In genomic region chr9:43011061-43011460, GRCm38 (mm10) we compare ENCODE assay signal across 12 mouse cellular contexts.
DNase-seq lines count a peak whose midpoint lies in the region; ATAC-seq and TF ChIP-seq lines count a peak whose summit lies in the region.
"Had no signal": no experiment of that assay in that cellular context is flagged by ENCODE, and none has a peak within 500 bp of the region (broad histone marks: within the 10 kb centered on the region; RNA-seq: fewer than 3 reads in every experiment).

No protein-coding gene starts in this region.

- no peak for TF ChIP-seq CTCF in layer of hippocampus, adult 2 months (conservative IDR thresholded peaks at IDR 0.05)
- no peak for TF ChIP-seq CTCF in cortical plate, adult 2 months (IDR thresholded peaks at IDR 0.05; ENCODE audit: extremely low read depth, insufficient read depth, low read length)
- no peak for TF ChIP-seq CTCF in olfactory bulb, adult 2 months (IDR thresholded peaks at IDR 0.05; ENCODE audit: insufficient read depth, low read depth, low read length)

- ATAC-seq in forebrain, embryonic 13.5 days, result no peak
- no peak for ATAC-seq in activated CD4-positive, CD25-positive, alpha-beta regulatory T cell, adult 4 months

- H3K9me3 ChIP-seq in forebrain, embryonic 13.5 days (replicated peaks), result no peaks in the 10 kb centered on the region

- 0 out of 2 replicates have a peak, but pooled peaks have one; percentile 16 for TF ChIP-seq POLR2A in cortical plate, adult 2 months (IDR thresholded peaks at IDR 0.05; ENCODE audit: extremely low read depth, insufficient read depth, low read length)
- TF ChIP-seq POLR2A in olfactory bulb, adult 2 months (IDR thresholded peaks at IDR 0.05; ENCODE audit: insufficient read depth, low read depth, low read length), result no peak

- no peaks in the 10 kb centered on the region for H3K4me1 ChIP-seq in cortical plate, adult 2 months (ENCODE audit: control insufficient read depth, insufficient read depth, low read length)
- H3K4me1 ChIP-seq in olfactory bulb, adult 2 months (ENCODE audit: control insufficient read depth, insufficient read depth, low read length), result peaks cover 5% of the 10 kb centered on the region; the same call in 1 of the 2 replicates
- no peaks in the 10 kb centered on the region for H3K4me1 ChIP-seq in forebrain, embryonic 13.5 days

- no peak overlapping the region for H3K9ac ChIP-seq in forebrain, embryonic 13.5 days

- no peak overlapping the region for H3K4me2 ChIP-seq in forebrain, embryonic 13.5 days

- peaks cover 61% of the 10 kb centered on the region for H3K36me3 ChIP-seq in forebrain, embryonic 13.5 days (ENCODE audit: poor library complexity, severe bottlenecking)

- WGBS in olfactory bulb, adult 2 months, result 26% methylated on average over 4 of the region's 4 CpGs
- 85% methylated on average over 4 of the region's 4 CpGs for WGBS in forebrain, embryonic 13.5 days

- peak; percentile 19 to 55 for DNase-seq in layer of hippocampus, adult 2 months (ENCODE audit: low spot score in 2 of 2)
- no peak for DNase-seq in layer of hippocampus, postnatal 10 days (ENCODE audit: low spot score in 2 of 2)
- DNase-seq in NIH3T3 (ENCODE audit: low read depth), result peak; percentile 90
- DNase-seq in ovary, postnatal 10 days (ENCODE audit: low spot score), result no peak
- DNase-seq: cerebellum, postnatal 14 days; heart, postnatal 4 days; kidney, adult 2 months; lung, postnatal 36 days had no signal

- H3K4me3 ChIP-seq in layer of hippocampus, adult 2 months, result no peak overlapping the region
- H3K4me3 ChIP-seq in cortical plate, adult 2 months (ENCODE audit: insufficient read depth, low read length), result no peak overlapping the region
- H3K4me3 ChIP-seq in olfactory bulb, adult 2 months (ENCODE audit: insufficient read depth, low read depth, low read length), result no peak overlapping the region
- no peak overlapping the region for H3K4me3 ChIP-seq in forebrain, embryonic 13.5 days

- H3K27me3 ChIP-seq in forebrain, embryonic 13.5 days, result no peaks in the 10 kb centered on the region

- peak overlapping the region; percentile 63 for H3K27ac ChIP-seq in layer of hippocampus, adult 2 months
- no peak overlapping the region for H3K27ac ChIP-seq in cortical plate, adult 2 months (ENCODE audit: insufficient read depth, low read length)
- H3K27ac ChIP-seq in olfactory bulb, adult 2 months (ENCODE audit: insufficient read depth, low read depth, low read length), result peak overlapping the region; percentile 15; the same call in 1 of the 2 replicates
- no peak overlapping the region for H3K27ac ChIP-seq in forebrain, embryonic 13.5 days

Comparison
In these comparisons a context has a peak if more than half of its experiments do, and no peak if none do; other contexts are left out.
1. DNase-seq: peak in layer of hippocampus, adult 2 months (2 of 2) and NIH3T3 (single experiment); none in layer of hippocampus, postnatal 10 days (0 of 2) and ovary, postnatal 10 days (single experiment).
2. H3K27ac ChIP-seq: peak in layer of hippocampus, adult 2 months (single experiment) and olfactory bulb, adult 2 months (single experiment); none in cortical plate, adult 2 months (single experiment) and forebrain, embryonic 13.5 days (single experiment).